Mouse (Mus musculus) kidney, postnatal 0 days (tissue): Measurements from ENCODE around the gene Cfap221. TPM values are rescaled to one million over a fixed set of nuclear protein-coding genes. Genes with fewer than 3 reads are reported as not detected.

Source experiments
- ATAC-seq: fragments of 200-750 bp; cut with Nextera tagmentation; replicated peaks from 2 replicates; pipeline ENCODE4 v1.8.0; 2017; ENCODE audit warnings: low read depth, moderate number of reproducible peaks, moderate TSS enrichment, moderate library complexity; ENCODE audit not compliant: low FRiP score
- DNase-seq: peaks from one replicate; pipeline ENCODE4 v3.0.0-alpha.2; 2016; ENCODE audit warnings: low spot score
- H3K27ac ChIP-seq: fragments of 300-500 bp; sonication (generic); 2 replicates; pipeline ENCODE4 v1.5.1; 2014; ENCODE audit warnings: mild to moderate bottlenecking
- H3K27me3 ChIP-seq: fragments of 300-500 bp; sonication (generic); 2 replicates; pipeline ENCODE4 v1.6.1; 2014; ENCODE audit warnings: low read length, mixed read lengths; ENCODE audit not compliant: insufficient read depth
- H3K36me3 ChIP-seq: fragments of 300-500 bp; sonication (generic); 2 replicates; pipeline ENCODE4 v1.6.1; 2014; ENCODE audit warnings: low read length, mixed read lengths; ENCODE audit not compliant: insufficient read depth
- H3K4me1 ChIP-seq: fragments of 300-500 bp; sonication (generic); replicated peaks from 2 replicates; pipeline ENCODE4 v1.6.1; 2014; ENCODE audit warnings: antibody characterized with exemption, low read length, mixed read lengths; ENCODE audit not compliant: insufficient read depth
- H3K4me2 ChIP-seq: fragments of 300-500 bp; sonication (generic); 2 replicates; pipeline ENCODE4 v1.6.1; 2014; ENCODE audit warnings: mild to moderate bottlenecking, low read length, moderate library complexity, mixed read lengths
- H3K4me3 ChIP-seq: fragments of 300-500 bp; sonication (generic); replicated peaks from 2 replicates; pipeline ENCODE4 v1.5.1; 2014; ENCODE audit warnings: low read depth, low read length
- H3K9ac ChIP-seq: fragments of 300-500 bp; sonication (generic); 2 replicates; pipeline ENCODE4 v1.6.1; 2014; ENCODE audit warnings: low read depth, low read length
- H3K9me3 ChIP-seq: fragments of 300-500 bp; sonication (generic); replicated peaks from 2 replicates; pipeline ENCODE4 v1.6.1; 2016; ENCODE audit warnings: low read length, inconsistent platforms, mixed read lengths
- CTCF ChIP-seq: IDR thresholded peaks from 2 replicates; pipeline ENCODE4 v1.5.1; 2016; ENCODE audit warnings: antibody characterized with exemption, low read depth, mild to moderate bottlenecking, moderate library complexity
- WGBS: fragments of 180-500 bp; shearing (Covaris S2); extraction: QIAGEN DNeasy Blood & Tissue Kit; methylation state at CpG from one replicate; pipeline ENCODE4 v1.1.7; 2014; 5-methylcytosine and 5-hydroxymethylcytosine counted together
- polyA plus RNA-seq: library from polyadenylated mRNA; unstranded; fragments of >200 nt; fragmentation: Nextera tagmentation; extraction: Ambion mirVana; gene quantifications from 2 replicates; pipeline ENCODE4 v1.2.1, GENCODE M21; 2015

The Cfap221 gene
- polyA plus RNA-seq, 1 experiment from 2014 or later = not detected

- Histone ChIP-seq H3K9me3 (no peaks in the 10 kb centered on the region), H3K27me3 (no peaks in the 10 kb centered on the region), H3K27ac (no peak overlapping the region), H3K36me3 (no peaks in the 10 kb centered on the region), H3K4me2 (no peak overlapping the region), H3K4me1 (no peaks in the 10 kb centered on the region), H3K9ac (no peak overlapping the region), H3K4me3 (no peak overlapping the region)
- WGBS = 77% methylated on average over 16 of the region's 16 CpGs
- TF ChIP-seq CTCF = no peak
- DNase-seq (no peak), ATAC-seq (no peak)
These were observed 107.7 kb downstream of the Cfap221 start for GRCm38 (mm10) chr1:119889347-119889746.

DNA sequence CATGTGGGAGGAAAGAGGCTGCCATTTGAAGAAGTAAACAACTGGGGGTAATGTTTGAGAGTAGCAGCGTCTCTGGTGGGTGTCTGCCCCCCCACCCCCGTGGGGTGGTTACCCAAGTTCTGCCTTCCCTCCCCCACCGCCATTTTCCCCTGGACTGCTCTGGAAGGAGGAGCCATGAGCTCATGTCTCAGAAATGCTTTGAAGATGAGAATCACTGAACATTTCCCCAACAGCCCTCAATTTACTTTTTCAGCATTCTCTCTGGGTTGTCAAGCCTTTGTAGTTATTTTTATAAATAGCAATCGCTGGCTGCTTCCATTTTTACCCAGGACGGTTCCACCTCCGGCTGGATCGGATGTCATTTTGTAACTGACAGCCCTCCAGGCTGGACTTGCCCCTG lies 110.7 kb downstream of the Cfap221 start:
- Histone ChIP-seq H3K9me3 (no peaks in the 10 kb centered on the region), H3K4me2 (no peak overlapping the region), H3K27ac (no peak overlapping the region), H3K4me3 (no peak overlapping the region), H3K4me1 (no peaks in the 10 kb centered on the region), H3K9ac (no peak overlapping the region), H3K36me3 (no peaks in the 10 kb centered on the region), H3K27me3 (no peaks in the 10 kb centered on the region)
- no peak for TF ChIP-seq CTCF
- 41% methylated on average over 7 of the region's 7 CpGs for WGBS
- ATAC-seq = no peak
- peak; percentile 27 for DNase-seq

GRCm38 (mm10) chr1:119884272-119884671 lies 112.8 kb downstream of the Cfap221 start:
- Histone ChIP-seq H3K4me3 (no peak overlapping the region), H3K36me3 (no peaks in the 10 kb centered on the region), H3K4me2 (no peak overlapping the region), H3K9ac (no peak overlapping the region), H3K9me3 (no peaks in the 10 kb centered on the region), H3K27ac (no peak overlapping the region), H3K4me1 (no peaks in the 10 kb centered on the region), H3K27me3 (no peaks in the 10 kb centered on the region)
- WGBS = 74% methylated on average over 3 of the region's 3 CpGs
- DNase-seq (no peak), ATAC-seq (no peak)
- TF ChIP-seq CTCF = no peak

DNA sequence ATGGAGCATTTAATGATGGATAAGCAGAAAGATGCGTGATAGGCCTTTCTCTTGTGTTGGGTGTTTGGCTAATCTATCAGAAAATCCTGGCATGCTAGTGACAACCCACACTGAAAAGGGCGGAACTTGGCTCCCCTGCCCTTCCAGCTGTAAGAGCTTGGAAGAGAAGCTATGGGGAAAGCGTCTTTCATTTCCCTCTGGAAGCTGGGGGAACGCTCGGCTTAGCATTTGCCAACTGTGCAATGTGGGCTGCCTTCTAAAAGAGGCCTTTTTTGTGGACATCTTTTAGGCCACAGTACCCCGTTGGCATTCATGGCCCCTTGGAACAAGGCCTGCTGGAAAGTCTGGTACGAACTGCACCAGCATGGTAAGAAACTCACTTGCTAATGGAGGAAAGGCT lies 118.1 kb downstream of the Cfap221 start:
- no peak for ATAC-seq
- no peak for TF ChIP-seq CTCF
- no peak for DNase-seq
- Histone ChIP-seq H3K4me3 (no peak overlapping the region), H3K36me3 (no peaks in the 10 kb centered on the region), H3K4me1 (no peaks in the 10 kb centered on the region), H3K9ac (no peak overlapping the region), H3K27me3 (no peaks in the 10 kb centered on the region), H3K9me3 (no peaks in the 10 kb centered on the region), H3K4me2 (no peak overlapping the region), H3K27ac (no peak overlapping the region)
- WGBS = 82% methylated on average over 7 of the region's 7 CpGs

- TF ChIP-seq CTCF = no peak
- Histone ChIP-seq H3K4me3 (no peak overlapping the region), H3K27ac (no peak overlapping the region), H3K4me2 (no peak overlapping the region), H3K4me1 (no peaks in the 10 kb centered on the region), H3K27me3 (no peaks in the 10 kb centered on the region), H3K36me3 (no peaks in the 10 kb centered on the region), H3K9me3 (no peaks in the 10 kb centered on the region), H3K9ac (no peak overlapping the region)
- WGBS = 78% methylated on average over 4 of the region's 4 CpGs
- ATAC-seq (0 out of 2 replicates have a peak, but pooled peaks have one; percentile 57), DNase-seq (no peak)
These were observed 119.6 kb downstream of the Cfap221 start for GRCm38 (mm10) chr1:119877469-119877868.

Other genes starting within 250 kb of the Cfap221 start
- 5.3 and 5.9 TPM in 2 replicates for gene Ptpn4, start 159.6 kb downstream of the Cfap221 start, polyA plus RNA-seq
- 6.3 and 6.6 TPM in 2 replicates for gene Tmem177, start 84.0 kb downstream of the Cfap221 start, polyA plus RNA-seq
- 0.63 and 0.75 TPM in 2 replicates for gene Sctr, start 9.7 kb upstream of the Cfap221 start, polyA plus RNA-seq
- 166 and 180 TPM in 2 replicates for gene Tmem37, start 76.8 kb upstream of the Cfap221 start, polyA plus RNA-seq
- gene Dbi, start 123.8 kb upstream of the Cfap221 start, polyA plus RNA-seq = 1,314 and 1,400 TPM in 2 replicates
- 19.3 and 22.5 TPM in 2 replicates for gene 3110009E18Rik, start 124.0 kb upstream of the Cfap221 start, polyA plus RNA-seq